Mouse (Mus musculus) liver, embryonic 18 days (tissue): ENCODE data around the gene Ly75. TPM values are rescaled to one million over a fixed set of nuclear protein-coding genes. Genes with fewer than 3 reads are reported as not detected.

Experiments
- polyA plus RNA-seq: library from polyadenylated mRNA; depleted of rRNA; stranded (reverse); fragments of >200 nt; gene quantifications from 2 replicates; pipeline ENCODE4 v1.2.3, GENCODE M21; 2012; rRNA removed

Gene Ly75
- polyA plus RNA-seq: 1.8 and 2.3 TPM in 2 replicates

GRCm38 (mm10) chr2:60382858-60383669 lies at the start of gene Ly75:
Gene Ly75, minus strand, starts transcription at chr2:60383303.

GRCm38 (mm10) chr2:60284467-60284821 lies 98.7 kb downstream of the Ly75 start, which contains the start of gene Cd302:
Gene Cd302, minus strand, starts transcription at chr2:60284488.

Other genes starting within 250 kb of the Ly75 start
- gene Baz2b, start 173.5 kb downstream of the Ly75 start, polyA plus RNA-seq: 8.6 and 10.4 TPM in 2 replicates
- 13.3 and 14.9 TPM in 2 replicates for gene March7, start 173.4 kb downstream of the Ly75 start, polyA plus RNA-seq
- gene Cd302, start 98.8 kb downstream of the Ly75 start, polyA plus RNA-seq: 95.1 and 106 TPM in 2 replicates
- gene Pla2r1, start 170.0 kb upstream of the Ly75 start, polyA plus RNA-seq: 0.43 and 0.54 TPM in 2 replicates